Mouse (Mus musculus) cerebellum, adult 8-10 months (tissue): ENCODE data around the gene Foxo3.
A peak's percentile ranks its signal among the peaks of the same experiment; 100 is the strongest.

ENCODE experiments used
- DNase-seq: peaks from one replicate; pipeline ENCODE4 v3.0.0; 2022

Gene Foxo3

GRCm38 (mm10) chr10:42221996-42222395, 54.6 kb downstream of the Foxo3 start:
- no peak for DNase-seq

- DNase-seq, result no peak
Measured at GRCm38 (mm10) chr10:42221136-42221891, 55.2 kb downstream of the Foxo3 start.

GRCm38 (mm10) chr10:42220418-42220952, 56.1 kb downstream of the Foxo3 start:
- no peak for DNase-seq

GRCm38 (mm10) chr10:42211407-42211806, 65.1 kb downstream of the Foxo3 start:
- no peak for DNase-seq

- no peak for DNase-seq
Measured at GRCm38 (mm10) chr10:42210641-42211040, 65.9 kb downstream of the Foxo3 start.

GRCm38 (mm10) chr10:42209809-42210208, 66.7 kb downstream of the Foxo3 start:
- DNase-seq, result no peak

GRCm38 (mm10) chr10:42207612-42208011, 68.9 kb downstream of the Foxo3 start:
- no peak for DNase-seq

GRCm38 (mm10) chr10:42204768-42205412, 71.7 kb downstream of the Foxo3 start:
- DNase-seq, result no peak

GRCm38 (mm10) chr10:42203321-42204155, 73.0 kb downstream of the Foxo3 start:
- DNase-seq, result no peak

- DNase-seq, result no peak
Measured at GRCm38 (mm10) chr10:42202561-42202960, 74.0 kb downstream of the Foxo3 start.

- DNase-seq, result no peak
Measured at GRCm38 (mm10) chr10:42199472-42199871, 77.1 kb downstream of the Foxo3 start.

GRCm38 (mm10) chr10:42198682-42199081, 77.9 kb downstream of the Foxo3 start:
- DNase-seq, result no peak

- DNase-seq, result no peak
Measured at GRCm38 (mm10) chr10:42194784-42195183, 81.8 kb downstream of the Foxo3 start.

- DNase-seq, result no peak
Measured at GRCm38 (mm10) chr10:42193981-42194380, 82.6 kb downstream of the Foxo3 start.

GRCm38 (mm10) chr10:42192951-42193350, 83.6 kb downstream of the Foxo3 start:
- no peak for DNase-seq

GRCm38 (mm10) chr10:42189674-42190434, 86.7 kb downstream of the Foxo3 start:
- peak; percentile 63 for DNase-seq

- DNase-seq, result no peak
Measured at GRCm38 (mm10) chr10:42189037-42189436, 87.5 kb downstream of the Foxo3 start.

- DNase-seq, result no peak
Measured at GRCm38 (mm10) chr10:42188091-42188490, 88.5 kb downstream of the Foxo3 start.

GRCm38 (mm10) chr10:42186941-42187401, 89.6 kb downstream of the Foxo3 start:
- peak; percentile 70 for DNase-seq

GRCm38 (mm10) chr10:42180333-42180732, 96.2 kb downstream of the Foxo3 start:
- no peak for DNase-seq

- DNase-seq, result no peak
Measured at GRCm38 (mm10) chr10:42178751-42179150, 97.8 kb downstream of the Foxo3 start.
